In the genomic region with DNA sequence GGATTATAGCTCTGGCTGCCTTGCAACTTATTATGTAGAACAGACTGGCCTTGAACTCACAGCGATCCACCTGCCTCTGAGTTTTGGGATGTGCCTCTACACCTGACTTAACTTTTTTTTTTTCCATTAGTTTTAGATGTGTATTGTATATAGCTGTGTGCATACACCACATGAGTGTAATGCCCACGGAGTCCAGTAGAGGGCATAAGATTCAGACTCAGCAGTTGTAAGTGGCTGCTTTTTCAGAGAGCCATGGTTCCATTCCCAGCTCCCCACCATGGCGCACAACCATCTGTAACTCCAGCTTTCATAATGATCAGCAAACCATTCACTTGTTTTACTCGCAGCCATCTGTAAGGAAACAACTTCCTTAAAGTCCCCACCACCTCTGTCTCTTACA, we compare ENCODE assay signal across 23 mouse cellular contexts. TPM values are rescaled to one million over a fixed set of nuclear protein-coding genes. Genes with fewer than 3 reads are reported as not detected.
A peak's percentile ranks its signal among the peaks of the same experiment; 100 is the strongest.
DNase-seq lines count a peak whose midpoint lies in the region; ATAC-seq and TF ChIP-seq lines count a peak whose summit lies in the region.
"Had no signal": no experiment of that assay in that cellular context is flagged by ENCODE, and none has a peak within 500 bp of the region (broad histone marks: within the 10 kb centered on the region; RNA-seq: fewer than 3 reads in every experiment).

No protein-coding gene starts in this region.

- TF ChIP-seq EP300 in liver, embryonic 14.5 days (IDR thresholded peaks at IDR 0.05; ENCODE audit: low read depth), result no peak

- H3K9me3 ChIP-seq in liver, embryonic 14.5 days (ENCODE audit: control insufficient read depth, low read length), result no peaks in the 10 kb centered on the region
- 0 out of 2 replicates have a peak, but pooled peaks cover 4% of the 10 kb centered on the region for H3K9me3 ChIP-seq in liver, embryonic 12.5 days (replicated peaks)
- peaks cover 3% of the 10 kb centered on the region; the same call in 1 of the 2 replicates for H3K9me3 ChIP-seq in E14TG2a.4 (ENCODE audit: low read length)
- no peaks in the 10 kb centered on the region for H3K9me3 ChIP-seq in forebrain, embryonic 15.5 days
- H3K9me3 ChIP-seq: midbrain, embryonic 12.5 days had no signal

- TF ChIP-seq CTCF in liver, embryonic 14.5 days (IDR thresholded peaks at IDR 0.05; ENCODE audit: low read depth), result peak; percentile 20; the same call in 1 of the 2 replicates
- peak; percentile 43 for TF ChIP-seq CTCF in E14TG2a.4 (conservative IDR thresholded peaks at IDR 0.05; ENCODE audit: low read length)

- no peak overlapping the region for H3K9ac ChIP-seq in liver, embryonic 14.5 days (replicated peaks)
- no peak overlapping the region for H3K9ac ChIP-seq in liver, embryonic 12.5 days
- no peak overlapping the region for H3K9ac ChIP-seq in forebrain, embryonic 15.5 days (replicated peaks)
- H3K9ac ChIP-seq: midbrain, embryonic 12.5 days had no signal

- no peaks in the 10 kb centered on the region for H3K27me3 ChIP-seq in liver, embryonic 14.5 days (ENCODE audit: control insufficient read depth, insufficient read depth, low read length)
- peaks cover 45% of the 10 kb centered on the region for H3K27me3 ChIP-seq in liver, embryonic 12.5 days (replicated peaks)
- H3K27me3 ChIP-seq in E14TG2a.4 (ENCODE audit: insufficient read depth, low read length), result 0 out of 2 replicates have a peak, but pooled peaks cover 7% of the 10 kb centered on the region
- no peaks in the 10 kb centered on the region for H3K27me3 ChIP-seq in forebrain, embryonic 15.5 days

- H3K4me3 ChIP-seq in liver, embryonic 14.5 days (ENCODE audit: insufficient read depth in 1 of 2, low read depth in 2 of 2, low read length in 2 of 2), result no peak overlapping the region
- H3K4me3 ChIP-seq in liver, embryonic 12.5 days, result no peak overlapping the region
- no peak overlapping the region for H3K4me3 ChIP-seq in E14TG2a.4 (replicated peaks; ENCODE audit: low read length)
- no peak overlapping the region for H3K4me3 ChIP-seq in forebrain, embryonic 15.5 days
- H3K4me3 ChIP-seq: midbrain, embryonic 12.5 days had no signal

- ATAC-seq in liver, embryonic 14.5 days (ENCODE audit: insufficient read depth), result no peak
- no peak for ATAC-seq in liver, embryonic 12.5 days
- no peak for ATAC-seq in forebrain, embryonic 15.5 days (replicated peaks)
- ATAC-seq: lung, postnatal 0 days had no signal

- no peaks in the 10 kb centered on the region for H3K36me3 ChIP-seq in liver, embryonic 14.5 days (replicated peaks; ENCODE audit: control insufficient read depth, insufficient read depth, low read depth)
- H3K36me3 ChIP-seq in liver, embryonic 12.5 days, result no peaks in the 10 kb centered on the region
- no peaks in the 10 kb centered on the region for H3K36me3 ChIP-seq in E14TG2a.4 (ENCODE audit: insufficient read depth, low read length)
- no peaks in the 10 kb centered on the region for H3K36me3 ChIP-seq in forebrain, embryonic 15.5 days
- H3K36me3 ChIP-seq: midbrain, embryonic 12.5 days had no signal

- no peak overlapping the region for H3K4me2 ChIP-seq in liver, embryonic 14.5 days (ENCODE audit: low read depth)
- no peak overlapping the region for H3K4me2 ChIP-seq in liver, embryonic 12.5 days
- H3K4me2 ChIP-seq in forebrain, embryonic 15.5 days (replicated peaks), result no peak overlapping the region
- H3K4me2 ChIP-seq: midbrain, embryonic 12.5 days had no signal

- no peaks in the 10 kb centered on the region for H3K4me1 ChIP-seq in liver, embryonic 14.5 days (replicated peaks; ENCODE audit: control insufficient read depth in 2 of 2, insufficient read depth in 2 of 2, low read length in 1 of 2)
- H3K4me1 ChIP-seq in liver, embryonic 12.5 days, result no peaks in the 10 kb centered on the region
- H3K4me1 ChIP-seq in E14TG2a.4 (replicated peaks; ENCODE audit: low read depth, low read length), result peaks cover 30% of the 10 kb centered on the region
- H3K4me1 ChIP-seq in forebrain, embryonic 15.5 days, result no peaks in the 10 kb centered on the region
- H3K4me1 ChIP-seq: midbrain, embryonic 12.5 days had no signal

- DNase-seq in liver, embryonic 14.5 days (ENCODE audit: low read depth in 3 of 3, low spot score in 3 of 3), result no peak
- peak; percentile 33 for DNase-seq in A20 (ENCODE audit: low read depth, low spot score)
- DNase-seq in naive thymus-derived CD4-positive, alpha-beta T cell, adult 2 months (ENCODE audit: low read depth), result peak; percentile 37
- no peak for DNase-seq in spleen, postnatal 36 days (ENCODE audit: low spot score in 2 of 2)
- DNase-seq: adrenal gland, postnatal 14 days; cerebellum, adult 11 months; cerebellum, postnatal 14 days; embryo, embryonic 11 days; gastrocnemius, postnatal 10 days; heart, adult 18-20 months; kidney, adult 8-10 months; left cerebral cortex, postnatal 4 days; thymus, adult 2 months had no signal

- 73% methylated on average over 4 of the region's 4 CpGs for WGBS in liver, embryonic 14.5 days (ENCODE audit: insufficient replicate concordance)
- WGBS in liver, embryonic 12.5 days (ENCODE audit: insufficient replicate concordance), result 76% methylated on average over 4 of the region's 4 CpGs
- 92% methylated on average over 4 of the region's 4 CpGs for WGBS in forebrain, embryonic 15.5 days

- no peak overlapping the region for H3K27ac ChIP-seq in liver, embryonic 14.5 days
- no peak overlapping the region for H3K27ac ChIP-seq in liver, embryonic 12.5 days
- no peak overlapping the region for H3K27ac ChIP-seq in forebrain, embryonic 15.5 days (replicated peaks)
- H3K27ac ChIP-seq: midbrain, embryonic 12.5 days had no signal

RNA-seq across cellular contexts. Expression of a gene that starts 8.8 kb away (rescaled TPM):
- polyA plus RNA-seq in liver, embryonic 14.5 days (2012; rRNA removed), result 2.8 and 4.5 TPM in 2 replicates
- polyA plus RNA-seq in liver, embryonic 14.5 days (2014; fragmentation: Nextera tagmentation; extraction: Ambion mirVana), result 11.7 and 12.4 TPM in 2 replicates
- 14.9 and 16.4 TPM in 2 replicates for polyA plus RNA-seq in liver, embryonic 12.5 days (2016; fragmentation: Nextera tagmentation; extraction: Ambion mirVana)
- polyA plus RNA-seq in forebrain, embryonic 15.5 days (2015; fragmentation: Nextera tagmentation; extraction: Ambion mirVana), result 41.0 and 42.1 TPM in 2 replicates

RNA-seq across cellular contexts. Expression of a gene that starts 18.4 kb away (rescaled TPM):
- 0.07 TPM in 1 of 2 replicates, not detected in the other for polyA plus RNA-seq in liver, embryonic 14.5 days (2012; rRNA removed)
- polyA plus RNA-seq in liver, embryonic 14.5 days (2014; fragmentation: Nextera tagmentation; extraction: Ambion mirVana), result not detected in 2 replicates
- polyA plus RNA-seq in liver, embryonic 12.5 days (2016; fragmentation: Nextera tagmentation; extraction: Ambion mirVana), result 0.20 and 0.23 TPM in 2 replicates
- 0.13 and 0.24 TPM in 2 replicates for polyA plus RNA-seq in forebrain, embryonic 15.5 days (2015; fragmentation: Nextera tagmentation; extraction: Ambion mirVana)
- polyA plus RNA-seq: liver, adult 2 months had no signal

RNA-seq across cellular contexts. Expression of a gene that starts 42.6 kb away (rescaled TPM):
- 0.77 and 1.1 TPM in 2 replicates for polyA plus RNA-seq in liver, embryonic 14.5 days (2012; rRNA removed)
- 0.40 and 0.55 TPM in 2 replicates for polyA plus RNA-seq in liver, embryonic 14.5 days (2014; fragmentation: Nextera tagmentation; extraction: Ambion mirVana)
- 1.5 and 1.8 TPM in 2 replicates for polyA plus RNA-seq in liver, embryonic 12.5 days (2016; fragmentation: Nextera tagmentation; extraction: Ambion mirVana)
- polyA plus RNA-seq in forebrain, embryonic 15.5 days (2015; fragmentation: Nextera tagmentation; extraction: Ambion mirVana), result 9.9 and 12.1 TPM in 2 replicates

RNA-seq across cellular contexts. Expression of a gene that starts 46.5 kb away (rescaled TPM):
- 0.02 TPM in 1 of 2 replicates, not detected in the other for polyA plus RNA-seq in liver, embryonic 14.5 days (2012; rRNA removed)
- not detected in 2 replicates for polyA plus RNA-seq in liver, embryonic 14.5 days (2014; fragmentation: Nextera tagmentation; extraction: Ambion mirVana)
- polyA plus RNA-seq in liver, embryonic 12.5 days (2016; fragmentation: Nextera tagmentation; extraction: Ambion mirVana), result not detected in 2 replicates
- 0.05 and 0.11 TPM in 2 replicates for polyA plus RNA-seq in forebrain, embryonic 15.5 days (2015; fragmentation: Nextera tagmentation; extraction: Ambion mirVana)
- polyA plus RNA-seq: forebrain, embryonic 11.5 days; liver, adult 2 months had no signal

RNA-seq across cellular contexts. Expression of a gene that starts 49.8 kb away (rescaled TPM):
- not detected in 2 replicates for polyA plus RNA-seq in liver, embryonic 14.5 days (2012; rRNA removed)
- polyA plus RNA-seq in liver, embryonic 14.5 days (2014; fragmentation: Nextera tagmentation; extraction: Ambion mirVana), result not detected in 2 replicates
- polyA plus RNA-seq in liver, embryonic 12.5 days (2016; fragmentation: Nextera tagmentation; extraction: Ambion mirVana), result not detected in 2 replicates
- polyA plus RNA-seq in forebrain, embryonic 15.5 days (2015; fragmentation: Nextera tagmentation; extraction: Ambion mirVana), result not detected in 2 replicates
- polyA plus RNA-seq: frontal cortex, adult 2 months; heart, embryonic 16.5 days; liver, adult 2 months; lung, postnatal 0 days; midbrain, embryonic 12.5 days; neural tube, embryonic 14.5 days; thymus, adult 2 months had no signal

Comparison
In these comparisons a context has a peak if more than half of its experiments do, and no peak if none do; other contexts are left out.
1. DNase-seq: peak in A20 (single experiment) and naive thymus-derived CD4-positive, alpha-beta T cell, adult 2 months (single experiment); none in liver, embryonic 14.5 days (0 of 3) and spleen, postnatal 36 days (0 of 2).